Mouse (Mus musculus) erythroblast, embryonic 14.5 days (primary cell): ENCODE results near the gene Gm36028.

Experiments
- GATA1 ChIP-seq: IDR thresholded peaks from 2 replicates; pipeline ENCODE4 v1.6.1; 2012; ENCODE audit warnings: low read length, inconsistent platforms, mixed read lengths
- TAL1 ChIP-seq: IDR thresholded peaks from 3 replicates; pipeline ENCODE4 v1.6.1; 2012; ENCODE audit warnings: low read length, inconsistent platforms, mixed read lengths

- no peak for TF ChIP-seq GATA1
- TF ChIP-seq TAL1: no peak
Observed at GRCm38 (mm10) chr16:37851366-37851765, 9.6 kb downstream of the Gm36028 start.
